Mouse (Mus musculus): ENCODE data around the gene Fbxo9. TPM values are rescaled to one million over a fixed set of nuclear protein-coding genes. Genes with fewer than 3 reads are reported as not detected.

Fbxo9 gene
- total and polyA plus RNA-seq, 3 experiments, result 14.3 to 24.2 (median 18.3) TPM

DNA sequence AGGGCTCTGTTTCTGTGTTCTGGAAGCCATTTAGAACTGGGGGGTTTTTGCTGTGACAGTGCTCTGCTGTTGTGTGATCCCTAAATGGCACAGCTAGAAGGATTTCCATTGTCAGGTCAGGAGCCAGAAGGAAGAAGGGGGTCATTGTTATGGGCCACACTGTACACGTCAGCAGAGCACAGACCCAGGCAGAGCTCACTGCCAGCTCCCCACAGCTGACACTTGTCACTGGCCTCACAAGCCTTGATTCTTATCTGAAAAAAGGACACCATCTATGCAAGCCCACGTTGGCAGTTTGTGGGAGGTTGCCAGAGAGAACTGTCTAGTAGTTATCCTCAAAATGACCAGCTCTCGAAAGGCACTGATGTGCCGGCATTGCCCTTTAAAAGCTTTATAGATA lies 37.2 kb upstream of the Fbxo9 start:
- Histone ChIP-seq H3K79me2 (replicated peaks; ENCODE audit: control insufficient read depth, extremely low read depth, insufficient read depth, poor library complexity, severe bottlenecking) (no peaks in the 10 kb centered on the region), H3K4me1 (ENCODE audit: control insufficient read depth in 1 of 2, insufficient read depth in 2 of 2) (peaks cover 20 to 37% of the 10 kb centered on the region in 2 experiments), H3K9ac (ENCODE audit: insufficient read depth, low read depth) (no peak overlapping the region), H3K36me3 (replicated peaks in 1 of 2; ENCODE audit: control insufficient read depth in 1 of 2, insufficient read depth in 1 of 2, low read length in 1 of 2) (peaks cover 17 to 30% of the 10 kb centered on the region in 2 experiments), H3K4me3 (replicated peaks in 1 of 3; ENCODE audit: low read depth in 2 of 3, low read length in 2 of 3, poor library complexity in 1 of 3) (no peak overlapping the region), H3K27ac (ENCODE audit: insufficient read depth, low read depth) (no peak overlapping the region), H3K9me3 (replicated peaks; ENCODE audit: low read length) (peaks cover 5% of the 10 kb centered on the region), H3K27me3 (replicated peaks) (no peaks in the 10 kb centered on the region), H3K4me2 (ENCODE audit: insufficient read depth, low read depth, poor library complexity, severe bottlenecking) (no peak overlapping the region)
- dilution Hi-C loops (cut with MboI; ENCODE audit: extremely low pct_ligation_motif_present, extremely low pct_unique_long_range_greater_than_20kb, low sequenced_read_pairs) (no loop called here), in situ Hi-C loops (cut with MboI; ENCODE audit: low pct_ligation_motif_present, low pct_unique_long_range_greater_than_20kb, low sequenced_read_pairs) (no loop called here)
- DNase-seq (ENCODE audit: extremely low read depth), result no peak
- TF ChIP-seq TCF12 (IDR thresholded peaks at IDR 0.05; ENCODE audit: low read depth, low read length), result no peak
- TF ChIP-seq JUND (conservative IDR thresholded peaks at IDR 0.05; ENCODE audit: low read depth, low read length), result no peak
- no peak for TF ChIP-seq ETS1 (conservative IDR thresholded peaks at IDR 0.05; ENCODE audit: low read depth, low read length)
- no peak for TF ChIP-seq BHLHE40 (IDR thresholded peaks at IDR 0.05; ENCODE audit: low read depth, low read length)
- TF ChIP-seq PAX5 (IDR thresholded peaks at IDR 0.05; ENCODE audit: low read length), result no peak
- no peak for TF ChIP-seq JUN (IDR thresholded peaks at IDR 0.05; ENCODE audit: insufficient read depth, low read depth, low read length)
- no peak for TF ChIP-seq ZNF384 (IDR thresholded peaks at IDR 0.05; ENCODE audit: low read depth, low read length)
- TF ChIP-seq NRF1 (IDR thresholded peaks at IDR 0.05; ENCODE audit: low read depth, low read length), result no peak
- no peak for TF ChIP-seq CHD2 (IDR thresholded peaks at IDR 0.05; ENCODE audit: low read length)
- no peak for TF ChIP-seq EP300 (IDR thresholded peaks at IDR 0.05; ENCODE audit: low read length)
- no peak for TF ChIP-seq USF1 (IDR thresholded peaks at IDR 0.05; ENCODE audit: low read depth, low read length)
- TF ChIP-seq E2F4 (IDR thresholded peaks at IDR 0.05; ENCODE audit: insufficient replicate concordance, low read depth, low read length), result no peak
- TF ChIP-seq RAD21 (IDR thresholded peaks at IDR 0.05; ENCODE audit: low read depth, low read length), result no peak
- TF ChIP-seq SIN3A (IDR thresholded peaks at IDR 0.05; ENCODE audit: low read length), result no peak
- no peak for TF ChIP-seq TBP (conservative IDR thresholded peaks at IDR 0.05; ENCODE audit: low read depth, low read length)
- no peak for TF ChIP-seq ZC3H11A (IDR thresholded peaks at IDR 0.05; ENCODE audit: low read depth, low read length)
- no peak for TF ChIP-seq KAT2A (IDR thresholded peaks at IDR 0.05; ENCODE audit: insufficient replicate concordance, low read length)
- TF ChIP-seq POLR2AphosphoS2 (IDR thresholded peaks at IDR 0.05; ENCODE audit: low read depth, low read length), result no peak
- TF ChIP-seq MAX (IDR thresholded peaks at IDR 0.05; ENCODE audit: low read length), result no peak
- no peak for TF ChIP-seq MAFK (IDR thresholded peaks at IDR 0.05; ENCODE audit: insufficient replicate concordance, low read length)

DNA sequence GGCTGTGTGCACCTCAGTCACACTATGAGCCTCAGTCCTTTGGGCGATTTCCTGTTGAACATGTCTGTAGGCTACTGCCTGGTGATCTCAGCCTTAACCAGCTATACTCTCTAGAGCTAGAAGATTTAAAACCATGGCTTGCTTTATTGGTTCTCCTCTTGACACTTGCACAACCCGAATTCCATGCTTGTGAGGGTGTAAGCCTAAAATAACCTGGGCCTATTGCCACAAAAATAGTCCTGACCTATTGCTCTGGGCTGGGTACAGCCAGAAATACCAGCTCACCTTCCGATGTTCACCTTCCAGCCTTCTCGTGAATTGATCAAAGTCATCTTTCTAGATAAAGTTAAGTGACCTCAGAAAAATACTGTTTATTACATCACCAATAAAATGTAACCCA lies 30.6 kb upstream of the Fbxo9 start:
- no peak for DNase-seq (ENCODE audit: extremely low read depth)
- in situ Hi-C loops (cut with MboI; ENCODE audit: low pct_ligation_motif_present, low pct_unique_long_range_greater_than_20kb, low sequenced_read_pairs), result no loop called here
- dilution Hi-C loops (cut with MboI; ENCODE audit: extremely low pct_ligation_motif_present, extremely low pct_unique_long_range_greater_than_20kb, low sequenced_read_pairs), result no loop called here

More for the DNA sequence above, 30.6 kb upstream of the Fbxo9 start:
- Histone ChIP-seq H3K9ac (ENCODE audit: insufficient read depth, low read depth) (no peak overlapping the region), H3K4me2 (ENCODE audit: insufficient read depth, low read depth, poor library complexity, severe bottlenecking) (no peak overlapping the region), H3K27me3 (replicated peaks) (no peaks in the 10 kb centered on the region), H3K9me3 (replicated peaks; ENCODE audit: low read length) (peaks cover 5% of the 10 kb centered on the region), H3K27ac (ENCODE audit: insufficient read depth, low read depth) (no peak overlapping the region), H3K4me3 (replicated peaks in 1 of 3; ENCODE audit: low read depth in 2 of 3, low read length in 2 of 3, poor library complexity in 1 of 3) (no peak overlapping the region), H3K79me2 (replicated peaks; ENCODE audit: control insufficient read depth, extremely low read depth, insufficient read depth, poor library complexity, severe bottlenecking) (no peaks in the 10 kb centered on the region), H3K4me1 (ENCODE audit: control insufficient read depth in 1 of 2, insufficient read depth in 2 of 2) (peaks cover 0 to 21% of the 10 kb centered on the region in 2 experiments; a peak in 2 of 4 replicates), H3K36me3 (replicated peaks in 1 of 2; ENCODE audit: control insufficient read depth in 1 of 2, insufficient read depth in 1 of 2, low read length in 1 of 2) (peaks cover 22 to 35% of the 10 kb centered on the region in 2 experiments)
- TF ChIP-seq GABPA (IDR thresholded peaks at IDR 0.05; ENCODE audit: insufficient replicate concordance, low read depth, low read length) (no peak), NRF1 (IDR thresholded peaks at IDR 0.05; ENCODE audit: low read depth, low read length) (no peak), MAFK (IDR thresholded peaks at IDR 0.05; ENCODE audit: insufficient replicate concordance, low read length) (no peak)

Data from CH12.LX (cell line).